Mouse (Mus musculus) CH12.LX (cell line): ENCODE measurements around the gene Rasal1. TPM values are rescaled to one million over a fixed set of nuclear protein-coding genes. Genes with fewer than 3 reads are reported as not detected.

Source experiments
- DNase-seq: peaks from one replicate; pipeline ENCODE4 v3.0.0-alpha.2; 2013; ENCODE audit errors: extremely low read depth
- H3K27ac ChIP-seq: 2 replicates; pipeline ENCODE4 v1.5.1; 2012; ENCODE audit warnings: low read depth, mild to moderate bottlenecking, control low read depth, moderate library complexity; ENCODE audit not compliant: insufficient read depth
- H3K27me3 ChIP-seq: replicated peaks from 2 replicates; pipeline ENCODE3; 2012; ENCODE audit warnings: inconsistent platforms
- H3K36me3 ChIP-seq, 2 experiments: replicated peaks in 1 of 2; 2 replicates each; pipeline versions ENCODE3 to v1.6.1; 2012; ENCODE audit warnings: inconsistent platforms in 1 of 2, low read length in 1 of 2, mild to moderate bottlenecking in 1 of 2, mixed read lengths in 1 of 2, moderate library complexity in 1 of 2; ENCODE audit not compliant: control insufficient read depth in 1 of 2, insufficient read depth in 1 of 2
- H3K4me1 ChIP-seq, 2 experiments: 2 replicates each; pipeline ENCODE4 v1.6.1; 2012; ENCODE audit warnings: inconsistent platforms in 1 of 2, moderate library complexity in 1 of 2; ENCODE audit not compliant: insufficient read depth in 2 of 2, control insufficient read depth in 1 of 2
- H3K4me2 ChIP-seq: 2 replicates; pipeline ENCODE4 v1.6.1; 2012; ENCODE audit warnings: low read depth, mild to moderate bottlenecking, control low read depth; ENCODE audit not compliant: poor library complexity, insufficient read depth, severe bottlenecking
- H3K4me3 ChIP-seq, 3 experiments: fragments of 150-350 bp in 1 of 3; sonication (generic) in 1 of 3; replicated peaks in 1 of 3; 2 replicates each; pipeline versions ENCODE3 to v1.5.1; 2011 to 2012; ENCODE audit warnings: low read depth in 2 of 3, low read length in 2 of 3, mild to moderate bottlenecking in 2 of 3, moderate library complexity in 2 of 3, control low read depth in 1 of 3, improper control_type of control experiment in 1 of 3, inconsistent platforms in 1 of 3, mixed read lengths in 1 of 3; ENCODE audit not compliant: poor library complexity in 1 of 3
- H3K79me2 ChIP-seq: replicated peaks from 2 replicates; pipeline ENCODE4 v1.6.1; 2012; ENCODE audit warnings: mild to moderate bottlenecking, moderate library complexity; ENCODE audit not compliant: control insufficient read depth, poor library complexity, insufficient read depth, severe bottlenecking; ENCODE audit errors: extremely low read depth
- H3K9ac ChIP-seq: 2 replicates; pipeline ENCODE4 v1.6.1; 2012; ENCODE audit warnings: low read depth, mild to moderate bottlenecking, control low read depth, moderate library complexity; ENCODE audit not compliant: insufficient read depth
- H3K9me3 ChIP-seq: replicated peaks from 2 replicates; pipeline ENCODE3; 2012; ENCODE audit warnings: low read length, inconsistent platforms, mixed read lengths
- BHLHE40 ChIP-seq: IDR thresholded peaks from 2 replicates; pipeline ENCODE4 v1.6.1; 2011; ENCODE audit warnings: mild to moderate bottlenecking, low read depth, low read length, improper control_type of control experiment
- CHD1 ChIP-seq: IDR thresholded peaks from 2 replicates; pipeline ENCODE4 v1.6.1; 2012; ENCODE audit warnings: low read depth, low read length, improper control_type of control experiment, inconsistent platforms
- CTCF ChIP-seq, 2 experiments: IDR thresholded peaks in 1 of 2; conservative IDR thresholded peaks in 1 of 2; 2 replicates each; pipeline ENCODE4 v1.5.1; 2011 to 2012; ENCODE audit warnings: low read depth in 2 of 2, low read length in 2 of 2, improper control_type of control experiment in 1 of 2, inconsistent platforms in 1 of 2, mild to moderate bottlenecking in 1 of 2, moderate library complexity in 1 of 2
- E2F4 ChIP-seq: IDR thresholded peaks from 2 replicates; pipeline ENCODE4 v1.6.1; 2011; ENCODE audit warnings: low read depth, low read length, improper control_type of control experiment; ENCODE audit not compliant: insufficient replicate concordance
- ELF1 ChIP-seq: IDR thresholded peaks from 2 replicates; pipeline ENCODE4 v1.6.1; 2014; ENCODE audit warnings: low read depth, mild to moderate bottlenecking, inconsistent platforms, low read length, improper control_type of control experiment
- ETS1 ChIP-seq: conservative IDR thresholded peaks from 2 replicates; pipeline ENCODE4 v1.6.1; 2012; ENCODE audit warnings: low read depth, mild to moderate bottlenecking, inconsistent platforms, low read length, improper control_type of control experiment, moderate library complexity
- HCFC1 ChIP-seq: IDR thresholded peaks from 2 replicates; pipeline ENCODE4 v1.6.1; 2012; ENCODE audit warnings: low read depth, mild to moderate bottlenecking, inconsistent platforms, low read length, improper control_type of control experiment
- IRF4 ChIP-seq: IDR thresholded peaks from 2 replicates; pipeline ENCODE4 v1.6.1; 2014; ENCODE audit warnings: low read depth, mild to moderate bottlenecking, inconsistent platforms, low read length, improper control_type of control experiment
- JUN ChIP-seq: IDR thresholded peaks from 2 replicates; pipeline ENCODE4 v1.6.1; 2011; ENCODE audit warnings: low read depth, mild to moderate bottlenecking, low read length, improper control_type of control experiment, moderate library complexity; ENCODE audit not compliant: insufficient read depth
- JUND ChIP-seq: conservative IDR thresholded peaks from 2 replicates; pipeline ENCODE4 v1.6.1; 2011; ENCODE audit warnings: low read depth, low read length, improper control_type of control experiment
- KAT2A ChIP-seq: IDR thresholded peaks from 2 replicates; pipeline ENCODE4 v1.6.1; 2012; ENCODE audit warnings: low read length, improper control_type of control experiment, inconsistent platforms; ENCODE audit not compliant: insufficient replicate concordance
- MAZ ChIP-seq: IDR thresholded peaks from 2 replicates; pipeline ENCODE4 v1.6.1; 2012; ENCODE audit warnings: low read depth, mild to moderate bottlenecking, inconsistent platforms, low read length, improper control_type of control experiment, moderate library complexity
- MEF2A ChIP-seq: IDR thresholded peaks from 2 replicates; pipeline ENCODE4 v1.6.1; 2014; ENCODE audit warnings: low read depth, mild to moderate bottlenecking, inconsistent platforms, low read length, improper control_type of control experiment, borderline replicate concordance
- MXI1 ChIP-seq: IDR thresholded peaks from 2 replicates; pipeline ENCODE4 v1.6.1; 2011; ENCODE audit warnings: mild to moderate bottlenecking, low read depth, low read length, improper control_type of control experiment
- NELFE ChIP-seq: IDR thresholded peaks from 2 replicates; pipeline ENCODE4 v1.6.1; 2011; ENCODE audit warnings: low read depth, low read length, improper control_type of control experiment
- NRF1 ChIP-seq: IDR thresholded peaks from 2 replicates; pipeline ENCODE4 v1.6.1; 2014; ENCODE audit warnings: low read depth, mild to moderate bottlenecking, inconsistent platforms, low read length, improper control_type of control experiment, moderate library complexity
- PAX5 ChIP-seq: IDR thresholded peaks from 2 replicates; pipeline ENCODE4 v1.6.1; 2012; ENCODE audit warnings: low read length, inconsistent platforms, mixed read lengths
- POLR2AphosphoS2 ChIP-seq: IDR thresholded peaks from 2 replicates; pipeline ENCODE4 v1.6.1; 2011; ENCODE audit warnings: low read depth, low read length, improper control_type of control experiment
- RAD21 ChIP-seq: IDR thresholded peaks from 2 replicates; pipeline ENCODE4 v1.6.1; 2011; ENCODE audit warnings: low read depth, mild to moderate bottlenecking, low read length, improper control_type of control experiment, moderate library complexity
- RCOR1 ChIP-seq: conservative IDR thresholded peaks from 2 replicates; pipeline ENCODE4 v1.6.1; 2012; ENCODE audit warnings: low read depth, mild to moderate bottlenecking, inconsistent platforms, low read length, improper control_type of control experiment
- SIN3A ChIP-seq: IDR thresholded peaks from 2 replicates; pipeline ENCODE4 v1.6.1; 2012; ENCODE audit warnings: low read length, improper control_type of control experiment, inconsistent platforms
- SMC3 ChIP-seq: IDR thresholded peaks from 2 replicates; pipeline ENCODE4 v1.6.1; 2011; ENCODE audit warnings: low read depth, low read length, improper control_type of control experiment
- TBP ChIP-seq: conservative IDR thresholded peaks from 2 replicates; pipeline ENCODE4 v1.6.1; 2011; ENCODE audit warnings: low read depth, low read length, improper control_type of control experiment
- TCF12 ChIP-seq: IDR thresholded peaks from 2 replicates; pipeline ENCODE4 v1.6.1; 2014; ENCODE audit warnings: low read depth, mild to moderate bottlenecking, inconsistent platforms, low read length, improper control_type of control experiment
- UBTF ChIP-seq: IDR thresholded peaks from 2 replicates; pipeline ENCODE4 v1.6.1; 2012; ENCODE audit warnings: low read depth, mild to moderate bottlenecking, inconsistent platforms, low read length, improper control_type of control experiment, moderate library complexity
- USF1 ChIP-seq: IDR thresholded peaks from 2 replicates; pipeline ENCODE4 v1.6.1; 2014; ENCODE audit warnings: low read depth, mild to moderate bottlenecking, inconsistent platforms, low read length, improper control_type of control experiment
- USF2 ChIP-seq: conservative IDR thresholded peaks from 2 replicates; pipeline ENCODE4 v1.6.1; 2011; ENCODE audit warnings: low read depth, low read length, improper control_type of control experiment
- ZKSCAN1 ChIP-seq: IDR thresholded peaks from 2 replicates; pipeline ENCODE4 v1.6.1; 2012; ENCODE audit warnings: low read depth, inconsistent platforms, low read length, improper control_type of control experiment, borderline replicate concordance
- ZMIZ1 ChIP-seq: IDR thresholded peaks from 2 replicates; pipeline ENCODE4 v1.6.1; 2012; ENCODE audit warnings: low read depth, mild to moderate bottlenecking, inconsistent platforms, low read length, improper control_type of control experiment
- dilution Hi-C: fragments of 300-500 bp; cut with MboI; formaldehyde crosslinking; loops from 2 replicates; pipeline ENCODE4 v1.14.3; 2020; ENCODE audit warnings: low sequenced_read_pairs; ENCODE audit not compliant: extremely low pct_unique_long_range_greater_than_20kb, extremely low pct_ligation_motif_present
- in situ Hi-C: fragments of 300-500 bp; cut with MboI; formaldehyde crosslinking; loops from 3 replicates; pipeline ENCODE4 v1.14.3; 2019; ENCODE audit warnings: low sequenced_read_pairs, low pct_ligation_motif_present, low pct_unique_long_range_greater_than_20kb, mixed read lengths
- polyA plus RNA-seq: library from polyadenylated mRNA; unstranded; fragments of >175 nt; gene quantifications from 2 replicates; pipeline ENCODE4 v1.2.1, GENCODE M21; 2012; ENCODE audit warnings: low read depth; ENCODE audit not compliant: insufficient read length
- total RNA-seq, 2 experiments: library from RNA; depleted of rRNA; stranded (reverse); fragments of 300-350 nt in 1 of 2; fragments of >200 nt in 1 of 2; gene quantifications; 2 replicates each; pipeline ENCODE4 v1.2.3; 2012 to 2014

The Rasal1 gene
- total and polyA plus RNA-seq, 3 experiments, result 11.7 to 21.4 (median 15.6) TPM

DNA sequence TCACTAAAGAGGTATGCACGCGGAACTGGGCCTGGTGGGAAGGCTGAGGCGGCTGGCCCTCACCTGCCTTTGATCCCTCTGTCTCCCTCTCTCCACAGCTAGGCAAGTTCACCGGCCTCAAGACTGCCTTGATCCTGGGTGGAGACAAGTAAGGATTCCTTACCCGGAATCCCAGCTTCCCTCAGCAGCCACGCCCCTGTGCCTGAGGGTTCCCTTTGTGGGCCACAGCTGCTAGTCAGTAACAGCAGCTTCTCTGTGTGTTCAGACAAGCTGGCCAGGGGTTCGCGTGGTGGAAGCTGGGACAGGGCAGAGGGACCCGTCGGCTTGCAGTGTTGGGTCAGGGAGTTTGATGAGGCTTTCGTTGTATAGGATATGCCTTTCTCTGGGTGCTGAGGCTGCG lies 29.8 kb upstream of the Rasal1 start:
- dilution Hi-C loops, result no loop called here
- H3K4me1 ChIP-seq, result peaks cover 34 to 60% of the 10 kb centered on the region in 2 experiments

DNA sequence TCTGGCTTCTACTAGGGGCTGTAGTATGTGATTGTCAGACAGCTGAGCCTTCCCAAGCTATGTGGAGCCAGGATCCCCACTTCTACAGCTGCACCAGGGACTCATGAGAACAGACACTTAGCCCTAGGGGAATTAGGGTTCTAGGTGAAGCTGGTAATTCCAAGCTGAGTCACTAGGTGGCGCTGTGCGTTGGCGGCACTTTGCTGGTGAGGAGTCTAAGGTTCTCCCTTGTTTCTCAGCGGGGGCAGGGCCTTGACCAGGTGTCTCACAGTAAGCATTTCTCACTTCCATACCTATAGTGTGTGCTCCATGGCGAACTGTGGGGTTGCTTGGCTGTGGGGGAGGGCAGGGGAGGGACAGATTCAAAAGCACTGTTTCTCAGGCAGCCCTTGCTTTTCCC lies 29.4 kb upstream of the Rasal1 start:
- peaks cover 27% of the 10 kb centered on the region for H3K79me2 ChIP-seq
- H3K36me3 ChIP-seq, result peaks cover 57 to 86% of the 10 kb centered on the region in 2 experiments
- dilution Hi-C loops, result no loop called here
- H3K27me3 ChIP-seq, result no peaks in the 10 kb centered on the region
- H3K9ac ChIP-seq, result no peak overlapping the region
- H3K4me2 ChIP-seq, result no peak overlapping the region
- H3K4me1 ChIP-seq, result peaks cover 34 to 65% of the 10 kb centered on the region in 2 experiments
- peak; percentile 79 for DNase-seq
- H3K9me3 ChIP-seq, result peaks cover 10% of the 10 kb centered on the region
- in situ Hi-C loops, result loop anchor here (5.0 to 25.0 kb wide), 3 partner anchors 93 to 482 kb away; partner anchors contain the start of gene Dtx1
- H3K27ac ChIP-seq, result no peak overlapping the region
- no peak overlapping the region for H3K4me3 ChIP-seq
- no peak for TF ChIP-seq BHLHE40
- no peak for TF ChIP-seq ZKSCAN1
- no peak for TF ChIP-seq NELFE
- no peak for TF ChIP-seq POLR2AphosphoS2
- TF ChIP-seq ELF1, result no peak
- TF ChIP-seq RCOR1, result no peak
- TF ChIP-seq JUN, result no peak
- TF ChIP-seq CTCF (conservative IDR thresholded peaks at IDR 0.05 in 1 of 2, IDR thresholded peaks at IDR 0.05 in 1 of 2; ENCODE audit: low read depth in 2 of 2, low read length in 2 of 2), result peak; percentile 89 to 96
- peak; percentile 54; the same call in 1 of the 2 replicates for TF ChIP-seq TCF12
- TF ChIP-seq RAD21, result peak; percentile 67
- no peak for TF ChIP-seq UBTF
- TF ChIP-seq SIN3A, result 0 out of 2 replicates have a peak, but pooled peaks have one; percentile 45
- TF ChIP-seq MEF2A, result 0 out of 2 replicates have a peak, but pooled peaks have one; percentile 33
- peak; percentile 16; the same call in 1 of the 2 replicates for TF ChIP-seq HCFC1
- no peak for TF ChIP-seq MXI1
- 0 out of 2 replicates have a peak, but pooled peaks have one; percentile 45 for TF ChIP-seq MAZ
- no peak for TF ChIP-seq ZMIZ1
- peak; percentile 73 for TF ChIP-seq SMC3
- no peak for TF ChIP-seq PAX5
- TF ChIP-seq USF2, result no peak
- no peak for TF ChIP-seq CHD1

More for the DNA sequence above, 29.8 kb upstream of the Rasal1 start:
- no peak for DNase-seq
- H3K36me3 ChIP-seq, result peaks cover 53 to 82% of the 10 kb centered on the region in 2 experiments
- H3K27ac ChIP-seq, result no peak overlapping the region
- no peak overlapping the region for H3K9ac ChIP-seq
- H3K4me2 ChIP-seq, result no peak overlapping the region
- TF ChIP-seq ZKSCAN1 (no peak), TBP (no peak), JUND (no peak), CHD1 (no peak), USF1 (no peak), IRF4 (no peak), SIN3A (no peak), KAT2A (no peak), POLR2AphosphoS2 (no peak), E2F4 (no peak), SMC3 (no peak), ETS1 (no peak), NRF1 (no peak)
- H3K9me3 ChIP-seq, result peaks cover 10% of the 10 kb centered on the region
- in situ Hi-C loops, result loop anchor here (5.0 to 25.0 kb wide), 3 partner anchors 94 to 481 kb away; partner anchors contain the start of gene Dtx1
- H3K4me3 ChIP-seq, result no peak overlapping the region
- no peaks in the 10 kb centered on the region for H3K27me3 ChIP-seq
- peaks cover 31% of the 10 kb centered on the region for H3K79me2 ChIP-seq
